22 mouse cellular contexts compared by ENCODE assay signal in genomic region chr11:93123691-93124090, GRCm38 (mm10). TPM values are rescaled to one million over a fixed set of nuclear protein-coding genes. Genes with fewer than 3 reads are reported as not detected.
DNase-seq lines count a peak whose midpoint lies in the region; ATAC-seq lines count a peak whose summit lies in the region.
"Had no signal": no experiment of that assay in that cellular context is flagged by ENCODE, and none has a peak within 500 bp of the region (broad histone marks: within the 10 kb centered on the region; RNA-seq: fewer than 3 reads in every experiment).

No protein-coding gene starts in this region.

- ATAC-seq in heart, embryonic 12.5 days (ENCODE audit: insufficient number of reproducible peaks, low FRiP score): no peak
- ATAC-seq in forebrain, embryonic 12.5 days (ENCODE audit: low FRiP score): no peak
- ATAC-seq: forebrain, embryonic 14.5 days; intestine, postnatal 0 days had no signal

- no peaks in the 10 kb centered on the region for H3K9me3 ChIP-seq in heart, embryonic 12.5 days (replicated peaks)
- no peaks in the 10 kb centered on the region for H3K9me3 ChIP-seq in forebrain, embryonic 12.5 days
- H3K9me3 ChIP-seq: forebrain, embryonic 10.5 days; heart, embryonic 10.5 days; hindbrain, embryonic 12.5 days; hindbrain, embryonic 15.5 days had no signal

- peak; percentile 83 for DNase-seq in brain, adult 2 months (ENCODE audit: low read depth, low spot score)
- DNase-seq in cerebellum, adult 11-12 months: peak; percentile 73
- DNase-seq in cerebellum, adult 8-10 months: peak; percentile 62
- peak; percentile 23 to 48 for DNase-seq in cerebellum, postnatal 14 days
- no peak for DNase-seq in embryo, embryonic 11 days
- DNase-seq in lung, adult 18-20 months: no peak
- DNase-seq: adrenal gland, adult 2 months; adrenal gland, postnatal 14 days; B cell, adult 2 months; gastrocnemius, postnatal 36 days; heart, adult 2 months; kidney, adult 2 months had no signal

- no peaks in the 10 kb centered on the region for H3K4me1 ChIP-seq in heart, embryonic 12.5 days (replicated peaks)
- no peaks in the 10 kb centered on the region for H3K4me1 ChIP-seq in forebrain, embryonic 12.5 days
- H3K4me1 ChIP-seq: forebrain, embryonic 10.5 days; heart, embryonic 10.5 days; hindbrain, embryonic 12.5 days; hindbrain, embryonic 15.5 days had no signal

- 69% methylated on average over 4 of the region's 4 CpGs for WGBS in heart, embryonic 12.5 days
- WGBS in forebrain, embryonic 12.5 days: 80% methylated on average over 4 of the region's 4 CpGs

- no peak overlapping the region for H3K4me3 ChIP-seq in heart, embryonic 12.5 days
- no peak overlapping the region for H3K4me3 ChIP-seq in forebrain, embryonic 12.5 days (replicated peaks)
- H3K4me3 ChIP-seq: forebrain, embryonic 10.5 days; heart, adult 2 months; heart, embryonic 10.5 days; hindbrain, embryonic 12.5 days; hindbrain, embryonic 15.5 days had no signal

- H3K9ac ChIP-seq in heart, embryonic 12.5 days: no peak overlapping the region
- no peak overlapping the region for H3K9ac ChIP-seq in forebrain, embryonic 12.5 days
- H3K9ac ChIP-seq: hindbrain, embryonic 12.5 days; hindbrain, embryonic 15.5 days had no signal

- H3K27ac ChIP-seq in heart, embryonic 12.5 days (ENCODE audit: poor library complexity, severe bottlenecking): no peak overlapping the region
- no peak overlapping the region for H3K27ac ChIP-seq in forebrain, embryonic 12.5 days
- H3K27ac ChIP-seq: forebrain, embryonic 10.5 days; heart, adult 2 months; heart, embryonic 10.5 days; hindbrain, embryonic 12.5 days; hindbrain, embryonic 15.5 days had no signal

- no peaks in the 10 kb centered on the region for H3K27me3 ChIP-seq in heart, embryonic 12.5 days (replicated peaks)
- no peaks in the 10 kb centered on the region for H3K27me3 ChIP-seq in forebrain, embryonic 12.5 days
- H3K27me3 ChIP-seq: hindbrain, embryonic 12.5 days; hindbrain, embryonic 15.5 days had no signal

- H3K4me2 ChIP-seq in heart, embryonic 12.5 days: no peak overlapping the region
- no peak overlapping the region for H3K4me2 ChIP-seq in forebrain, embryonic 12.5 days
- H3K4me2 ChIP-seq: hindbrain, embryonic 12.5 days; hindbrain, embryonic 15.5 days had no signal

- H3K36me3 ChIP-seq in heart, embryonic 12.5 days: no peaks in the 10 kb centered on the region
- H3K36me3 ChIP-seq in forebrain, embryonic 12.5 days (replicated peaks): no peaks in the 10 kb centered on the region
- H3K36me3 ChIP-seq: forebrain, embryonic 10.5 days; heart, embryonic 10.5 days; hindbrain, embryonic 12.5 days; hindbrain, embryonic 15.5 days had no signal

RNA-seq across cellular contexts. Expression of gene Car10, which starts 25.9 kb away (rescaled TPM):
- polyA plus RNA-seq in heart, embryonic 12.5 days (2016; fragmentation: Nextera tagmentation; extraction: Ambion mirVana): 0.06 TPM in 1 of 2 replicates, not detected in the other
- polyA plus RNA-seq in forebrain, embryonic 12.5 days (2016; fragmentation: Nextera tagmentation; extraction: Ambion mirVana): 2.1 and 2.4 TPM in 2 replicates
- polyA plus RNA-seq: heart, adult 2 months; heart, embryonic 14.5 days; heart, postnatal 0 days; kidney, adult 2 months had no signal

Comparison
In these comparisons a context has a peak if more than half of its experiments do, and no peak if none do; other contexts are left out.
1. DNase-seq: peak in brain, adult 2 months (single experiment), cerebellum, adult 11-12 months (single experiment), cerebellum, adult 8-10 months (single experiment) and cerebellum, postnatal 14 days (2 of 2); none in embryo, embryonic 11 days (single experiment) and lung, adult 18-20 months (0 of 2).